Mouse (Mus musculus): ENCODE results near the gene Gapdhs.

DNA sequence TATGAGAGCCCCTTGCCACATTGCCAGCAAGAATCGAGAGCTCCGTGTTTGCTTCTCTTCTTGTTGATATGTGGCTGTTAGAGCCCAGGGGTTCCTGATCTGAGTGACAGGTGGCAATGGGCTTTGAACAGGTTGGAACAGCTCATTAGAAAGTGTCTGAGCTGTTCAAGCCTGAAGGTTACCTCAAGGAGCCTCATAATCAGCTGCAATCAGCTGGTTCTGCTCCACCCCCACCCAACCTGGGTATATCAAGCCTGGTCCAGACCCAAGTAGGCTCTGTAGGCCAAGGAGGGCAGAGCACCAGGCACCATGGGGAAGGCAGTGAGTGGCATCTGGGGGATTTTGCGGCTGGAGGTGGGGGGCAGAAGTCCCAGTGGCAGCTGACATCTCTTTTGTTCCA lies 31.5 kb downstream of the Gapdhs start, which contains the start of gene Atp4a:
- TF ChIP-seq POLR2A (IDR thresholded peaks at IDR 0.05; ENCODE audit: borderline replicate concordance, control insufficient read depth, low read depth, low read length), result no peak
- no peak for TF ChIP-seq CTCF (IDR thresholded peaks at IDR 0.05; ENCODE audit: control insufficient read depth, insufficient read depth, low read length)

Data from bone marrow, adult 2 months (tissue).